Mouse (Mus musculus) urinary bladder, postnatal 0 days (tissue): ENCODE results near the gene Arap1. TPM values are rescaled to one million over a fixed set of nuclear protein-coding genes. Genes with fewer than 3 reads are reported as not detected.

Source experiments
- polyA plus RNA-seq: library from polyadenylated mRNA; unstranded; fragments of >200 nt; fragmentation: Nextera tagmentation; extraction: Ambion mirVana; gene quantifications from 2 replicates; pipeline ENCODE4 v1.2.1, GENCODE M21; 2015

The Arap1 gene
- polyA plus RNA-seq: 92.0 and 99.7 TPM in 2 replicates

DNA sequence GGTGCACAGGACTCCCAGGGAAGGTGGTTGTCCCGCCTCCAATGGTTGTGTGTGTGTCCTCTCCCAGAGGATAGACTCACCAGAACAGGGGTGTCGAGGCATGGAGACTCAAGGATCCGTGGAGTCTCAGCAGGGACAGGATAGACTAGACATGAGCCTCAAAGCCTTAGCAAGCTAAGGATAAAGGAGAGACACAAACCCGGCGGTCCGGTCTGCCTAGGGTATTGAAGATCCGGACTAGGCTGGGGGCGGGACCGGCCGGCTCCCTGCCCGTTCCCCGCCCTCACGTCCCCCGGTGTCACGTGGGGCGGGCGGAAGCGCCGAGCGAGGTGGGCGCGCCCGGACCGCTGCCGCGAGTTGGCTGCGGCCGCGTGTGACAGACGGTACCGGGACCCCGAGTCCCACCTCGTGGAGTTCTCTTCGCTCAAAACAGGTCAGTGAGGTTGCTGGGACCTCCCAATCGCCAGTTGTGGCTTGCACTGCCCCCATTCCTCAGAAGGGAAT lies at the start of gene Arap1:
Arap1 (plus strand) TSS at position 301 of the 504 bp plus-strand sequence.

DNA sequence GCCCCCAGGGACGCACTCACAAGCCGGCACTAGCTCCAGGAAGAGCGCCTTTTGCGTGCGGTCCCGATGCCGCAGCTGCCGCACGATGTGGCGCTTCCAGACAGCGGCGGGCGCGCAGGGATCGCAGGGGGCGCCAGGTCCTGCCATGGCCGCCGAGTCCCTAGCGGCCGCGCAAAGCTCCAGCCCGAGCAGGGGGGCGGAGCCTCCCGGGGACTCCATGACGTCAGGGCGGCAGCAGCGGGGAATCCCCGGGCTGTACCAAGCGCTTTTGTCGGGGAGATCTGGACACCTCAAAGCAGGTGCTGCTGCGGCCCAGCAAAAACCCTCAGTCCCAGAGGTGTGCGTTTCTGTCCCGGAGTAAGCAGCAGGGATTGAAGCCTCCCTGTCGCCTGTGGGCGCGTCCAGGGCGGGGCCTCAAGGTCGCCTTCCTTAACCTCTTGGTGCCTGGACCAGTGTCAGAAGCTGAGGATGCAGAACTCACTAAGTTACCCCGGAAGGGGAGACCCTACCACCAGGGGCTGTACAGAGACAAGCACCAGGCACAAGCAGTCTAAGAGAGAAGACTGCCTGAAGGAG lies 45.9 kb upstream of the Arap1 start, which contains the start of gene Atg16l2:
Atg16l2 (minus strand) TSS at position 371 of the 576 bp plus-strand sequence.

DNA sequence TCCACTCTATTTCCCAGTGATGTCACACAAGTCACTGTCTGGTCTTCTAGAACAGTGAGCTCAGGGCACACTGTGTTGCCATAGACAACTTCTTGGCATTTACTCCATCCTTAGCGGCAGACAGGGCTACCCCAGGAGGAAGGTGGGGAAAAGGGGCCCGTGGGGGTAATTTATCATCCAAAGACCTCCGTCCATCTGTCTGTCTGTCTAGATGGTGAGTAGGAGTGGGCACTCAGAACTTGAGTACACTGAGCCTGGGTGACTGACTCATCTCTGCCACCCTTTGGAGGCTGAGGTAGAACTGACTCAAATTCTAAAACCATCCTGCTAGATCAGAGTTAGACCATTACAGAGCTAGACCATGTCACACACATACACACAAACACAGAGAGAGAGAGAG lies 30.9 kb upstream of the Arap1 start, which contains the start of gene Stard10:
Stard10 (plus strand) TSS at position 73 of the 400 bp plus-strand sequence.

DNA sequence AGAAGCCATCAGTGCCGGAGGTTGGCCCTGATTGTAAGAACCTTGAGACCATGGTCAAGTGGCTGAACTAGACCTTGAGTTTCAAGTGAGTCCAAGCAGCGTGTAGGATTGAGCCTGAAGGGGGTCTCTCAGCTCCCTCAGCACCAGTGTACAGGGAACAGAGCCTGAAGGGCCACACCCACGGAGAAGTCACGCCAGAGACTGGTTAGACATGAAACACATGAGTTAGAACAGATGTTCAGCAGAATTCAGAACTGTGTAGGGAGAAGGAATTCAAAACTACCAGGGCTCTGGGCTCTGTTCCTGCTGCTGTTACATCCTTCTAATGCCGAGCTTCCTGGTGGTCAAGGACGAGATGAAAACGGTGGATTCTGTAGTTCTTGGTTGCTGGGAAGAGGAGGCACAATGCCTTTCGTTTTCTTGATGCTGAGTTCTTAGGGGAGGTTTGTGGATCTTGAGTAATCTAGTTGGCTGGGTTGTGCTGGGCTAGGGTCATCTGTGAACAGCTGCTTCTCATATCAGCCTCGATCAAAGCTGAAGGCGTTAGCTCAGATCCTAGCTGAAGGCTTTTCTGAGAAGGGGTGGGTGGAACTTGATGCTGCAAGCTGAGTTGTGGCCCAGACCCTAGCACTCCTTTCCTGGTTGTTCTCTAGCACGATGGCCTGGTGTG lies 62.5 kb downstream of the Arap1 start, which contains the start of gene Gm45837:
Gm45837 (plus strand) TSS at position 620 of the 670 bp plus-strand sequence.

DNA sequence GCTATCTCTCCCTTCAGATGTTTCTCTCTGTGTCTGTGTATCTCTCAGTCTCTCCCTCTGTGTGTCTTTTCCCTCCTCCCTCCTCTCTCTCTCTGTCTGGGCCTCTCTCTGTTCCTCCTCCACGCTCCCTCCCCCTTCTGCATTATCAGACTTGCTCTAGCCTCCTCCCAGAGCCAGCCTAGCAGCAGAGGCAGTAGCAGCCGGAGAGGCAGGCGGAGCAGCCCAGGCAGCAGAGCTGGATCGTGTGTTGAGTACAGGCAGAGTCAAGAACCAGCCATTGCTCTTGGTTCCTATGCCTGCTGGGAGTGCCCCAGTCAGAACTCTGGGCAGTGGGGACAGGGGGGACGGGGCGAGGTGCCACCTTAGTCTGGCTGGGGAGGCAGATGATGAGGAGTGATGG lies 73.7 kb downstream of the Arap1 start, which contains the start of gene Pde2a:
Pde2a (plus strand) TSS at position 163 of the 400 bp plus-strand sequence.

Other genes with a start within 250 kb of the Arap1 start
- gene Atg16l2, start 45.8 kb upstream of the Arap1 start, polyA plus RNA-seq: 9.4 and 10.1 TPM in 2 replicates
- 14.7 and 14.8 TPM in 2 replicates for gene Stard10, start 31.0 kb upstream of the Arap1 start, polyA plus RNA-seq
- 6.5 and 9.2 TPM in 2 replicates for gene Gm45837, start 62.8 kb downstream of the Arap1 start, polyA plus RNA-seq
- 20.2 and 21.1 TPM in 2 replicates for gene Pde2a, start 73.6 kb downstream of the Arap1 start, polyA plus RNA-seq
- 0.08 TPM in 1 of 2 replicates, not detected in the other for gene Art2b, start 237.5 kb downstream of the Arap1 start, polyA plus RNA-seq